ENCODE assay signal across 27 mouse cellular contexts in the genomic region with DNA sequence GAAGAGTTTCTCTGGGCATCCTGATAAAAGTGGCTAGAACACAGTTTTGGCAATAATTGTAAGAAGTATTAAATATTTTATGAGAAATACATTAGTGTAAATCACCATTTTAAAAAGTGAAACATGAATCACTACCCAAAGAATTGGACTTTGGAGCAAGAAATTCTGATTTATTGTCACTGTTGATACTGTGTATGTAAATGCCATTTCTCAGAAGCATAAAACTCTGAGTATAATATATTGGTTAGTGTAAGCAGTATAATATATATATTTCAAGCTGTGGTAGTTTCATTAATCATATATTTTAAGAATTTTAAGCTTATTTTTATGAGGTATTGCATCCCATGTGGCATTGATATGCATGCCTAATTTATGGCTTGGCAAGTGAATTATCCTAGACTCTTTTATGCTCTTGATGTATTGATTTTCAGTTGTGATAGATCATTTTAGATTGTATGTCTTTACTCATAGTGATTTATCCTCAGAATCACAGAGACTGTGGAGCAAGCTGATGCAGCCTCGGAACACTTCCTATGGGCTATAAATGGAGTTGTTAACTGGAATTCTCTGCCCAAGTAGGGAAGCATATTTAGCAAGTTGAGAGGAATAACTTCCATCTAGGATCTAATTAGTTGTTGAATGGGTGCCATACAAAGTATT.
DNase-seq lines count a peak whose midpoint lies in the region; ATAC-seq and TF ChIP-seq lines count a peak whose summit lies in the region.
"Had no signal": no experiment of that assay in that cellular context is flagged by ENCODE, and none has a peak within 500 bp of the region (broad histone marks: within the 10 kb centered on the region; RNA-seq: fewer than 3 reads in every experiment).

No protein-coding gene starts in this region.

- no peak overlapping the region for H3K4me3 ChIP-seq in forebrain, embryonic 14.5 days (ENCODE audit: low read depth, low read length)
- H3K4me3 ChIP-seq in forebrain, embryonic 10.5 days, result no peak overlapping the region
- H3K4me3 ChIP-seq in neural tube, embryonic 11.5 days (ENCODE audit: low read depth, low read length), result no peak overlapping the region
- H3K4me3 ChIP-seq in neural tube, embryonic 15.5 days (replicated peaks), result no peak overlapping the region
- H3K4me3 ChIP-seq: embryonic facial prominence, embryonic 13.5 days; embryonic facial prominence, embryonic 15.5 days; erythroblast, embryonic 14.5 days; forebrain, embryonic 13.5 days had no signal

- H3K9ac ChIP-seq in forebrain, embryonic 14.5 days (ENCODE audit: low read length), result no peak overlapping the region
- H3K9ac ChIP-seq in neural tube, embryonic 11.5 days (ENCODE audit: low read length), result no peak overlapping the region
- H3K9ac ChIP-seq in neural tube, embryonic 15.5 days (replicated peaks), result no peak overlapping the region
- H3K9ac ChIP-seq: embryonic facial prominence, embryonic 13.5 days; embryonic facial prominence, embryonic 15.5 days; forebrain, embryonic 13.5 days had no signal

- H3K27ac ChIP-seq in forebrain, embryonic 14.5 days (ENCODE audit: low read depth, low read length), result no peak overlapping the region
- H3K27ac ChIP-seq in forebrain, embryonic 10.5 days, result no peak overlapping the region
- H3K27ac ChIP-seq in neural tube, embryonic 11.5 days (ENCODE audit: low read depth, low read length), result no peak overlapping the region
- H3K27ac ChIP-seq in neural tube, embryonic 15.5 days (replicated peaks), result no peak overlapping the region
- H3K27ac ChIP-seq: embryonic facial prominence, embryonic 13.5 days; embryonic facial prominence, embryonic 15.5 days; forebrain, embryonic 13.5 days had no signal

- H3K27me3 ChIP-seq in forebrain, embryonic 14.5 days (replicated peaks; ENCODE audit: control insufficient read depth, insufficient read depth, low read length), result no peaks in the 10 kb centered on the region
- H3K27me3 ChIP-seq in forebrain, embryonic 10.5 days (ENCODE audit: poor library complexity, severe bottlenecking), result no peaks in the 10 kb centered on the region
- no peaks in the 10 kb centered on the region for H3K27me3 ChIP-seq in neural tube, embryonic 11.5 days (ENCODE audit: control insufficient read depth, insufficient read depth, low read length)
- H3K27me3 ChIP-seq in neural tube, embryonic 15.5 days (replicated peaks), result no peaks in the 10 kb centered on the region
- H3K27me3 ChIP-seq: CH12.LX; embryonic facial prominence, embryonic 13.5 days; embryonic facial prominence, embryonic 15.5 days; forebrain, embryonic 13.5 days had no signal

- no peaks in the 10 kb centered on the region for H3K36me3 ChIP-seq in forebrain, embryonic 14.5 days (ENCODE audit: control insufficient read depth, insufficient read depth, low read length)
- H3K36me3 ChIP-seq in forebrain, embryonic 10.5 days (replicated peaks), result no peaks in the 10 kb centered on the region
- H3K36me3 ChIP-seq in neural tube, embryonic 11.5 days (ENCODE audit: control insufficient read depth, insufficient read depth, low read length), result no peaks in the 10 kb centered on the region
- H3K36me3 ChIP-seq in neural tube, embryonic 15.5 days, result no peaks in the 10 kb centered on the region
- H3K36me3 ChIP-seq: embryonic facial prominence, embryonic 13.5 days; embryonic facial prominence, embryonic 15.5 days; G1E had no signal

- TF ChIP-seq POLR2A in brain, embryonic 14.5 days (IDR thresholded peaks at IDR 0.05; ENCODE audit: borderline replicate concordance, extremely low read depth, insufficient read depth, insufficient read length, poor library complexity, severe bottlenecking), result no peak

- 89% methylated on average over 1 of the region's 1 CpGs for WGBS in forebrain, embryonic 14.5 days
- 90% methylated on average over 1 of the region's 1 CpGs for WGBS in forebrain, embryonic 10.5 days
- WGBS in neural tube, embryonic 11.5 days, result 66% methylated on average over 1 of the region's 1 CpGs
- WGBS in neural tube, embryonic 15.5 days, result 65% methylated on average over 1 of the region's 1 CpGs

- ATAC-seq in forebrain, embryonic 14.5 days, result no peak
- ATAC-seq in neural tube, embryonic 11.5 days (ENCODE audit: insufficient read depth, low FRiP score, low TSS enrichment), result peak; percentile 29; the same call in 1 of the 2 replicates
- ATAC-seq in neural tube, embryonic 15.5 days (ENCODE audit: low FRiP score), result no peak
- ATAC-seq: activated CD4-positive, CD25-positive, alpha-beta regulatory T cell, adult 4 months; CD4-positive, CD25-positive, alpha-beta regulatory T cell, adult 4 months; forebrain, embryonic 13.5 days; Patski had no signal

- DNase-seq in forebrain, embryonic 14.5 days (ENCODE audit: low spot score), result peak; percentile 11
- DNase-seq in forebrain, embryonic 10.5 days (ENCODE audit: extremely low spot score, low spot score), result no peak
- DNase-seq in neural tube, embryonic 11.5 days (ENCODE audit: low spot score), result no peak
- DNase-seq in brain, embryonic 14.5 days (ENCODE audit: low read depth), result peak; percentile 27
- DNase-seq in mesoderm, embryonic 11.5 days (ENCODE audit: low read depth, low spot score), result peak; percentile 15
- no peak for DNase-seq in cerebellum, postnatal 25 days
- DNase-seq in left cerebral cortex, adult 8-10 months (ENCODE audit: low spot score in 2 of 2), result no peak
- DNase-seq: adrenal gland, adult 8-10 months; adrenal gland, postnatal 14 days; adrenal gland, postnatal 36 days; B cell, adult 2 months; cerebellum, adult 11-12 months; cerebellum, adult 2 months; cerebellum, adult 9-10 months; cerebellum, postnatal 10 days; cerebellum, postnatal 36 days; embryo, embryonic 11 days had no signal

- no peaks in the 10 kb centered on the region for H3K9me3 ChIP-seq in forebrain, embryonic 14.5 days (replicated peaks; ENCODE audit: control insufficient read depth, low read length)
- no peaks in the 10 kb centered on the region for H3K9me3 ChIP-seq in forebrain, embryonic 10.5 days
- no peaks in the 10 kb centered on the region for H3K9me3 ChIP-seq in neural tube, embryonic 11.5 days (ENCODE audit: control insufficient read depth, low read length)
- no peaks in the 10 kb centered on the region for H3K9me3 ChIP-seq in neural tube, embryonic 15.5 days (replicated peaks)
- H3K9me3 ChIP-seq: embryonic facial prominence, embryonic 13.5 days; embryonic facial prominence, embryonic 15.5 days; forebrain, embryonic 13.5 days; G1E had no signal

- H3K4me2 ChIP-seq in forebrain, embryonic 14.5 days (ENCODE audit: low read length), result no peak overlapping the region
- H3K4me2 ChIP-seq in neural tube, embryonic 11.5 days (ENCODE audit: low read depth), result no peak overlapping the region
- no peak overlapping the region for H3K4me2 ChIP-seq in neural tube, embryonic 15.5 days
- H3K4me2 ChIP-seq: embryonic facial prominence, embryonic 13.5 days; embryonic facial prominence, embryonic 15.5 days; forebrain, embryonic 13.5 days had no signal

- TF ChIP-seq CTCF in brain, embryonic 14.5 days (IDR thresholded peaks at IDR 0.05; ENCODE audit: borderline replicate concordance, extremely low read depth, insufficient read depth, insufficient read length), result no peak

- no peaks in the 10 kb centered on the region for H3K4me1 ChIP-seq in forebrain, embryonic 14.5 days (ENCODE audit: control insufficient read depth, insufficient read depth, low read length)
- no peaks in the 10 kb centered on the region for H3K4me1 ChIP-seq in forebrain, embryonic 10.5 days
- H3K4me1 ChIP-seq in neural tube, embryonic 11.5 days (ENCODE audit: control insufficient read depth, insufficient read depth, low read length), result no peaks in the 10 kb centered on the region
- no peaks in the 10 kb centered on the region for H3K4me1 ChIP-seq in neural tube, embryonic 15.5 days
- H3K4me1 ChIP-seq: embryonic facial prominence, embryonic 15.5 days; forebrain, embryonic 13.5 days had no signal

Comparison
In these comparisons a context has a peak if more than half of its experiments do, and no peak if none do; other contexts are left out.
1. DNase-seq: peak in forebrain, embryonic 14.5 days (single experiment), brain, embryonic 14.5 days (single experiment) and mesoderm, embryonic 11.5 days (single experiment); none in forebrain, embryonic 10.5 days (single experiment), neural tube, embryonic 11.5 days (single experiment), cerebellum, postnatal 25 days (0 of 2) and left cerebral cortex, adult 8-10 months (0 of 2).